Mouse (Mus musculus) liver, postnatal 0 days (tissue): Measurements from ENCODE around the gene Adcy9. TPM values are rescaled to one million over a fixed set of nuclear protein-coding genes. Genes with fewer than 3 reads are reported as not detected.

Source experiments
- ATAC-seq: fragments of 200-750 bp; cut with Nextera tagmentation; 2 replicates; pipeline ENCODE4 v1.8.0; 2017; ENCODE audit warnings: mild to moderate bottlenecking, moderate library complexity
- DNase-seq: peaks from one replicate; pipeline ENCODE4 v3.0.0-alpha.2; 2016
- H3K27ac ChIP-seq: fragments of 300-500 bp; sonication (generic); 2 replicates; pipeline ENCODE4 v1.5.1; 2014; ENCODE audit warnings: antibody characterized with exemption, moderate library complexity, mild to moderate bottlenecking, low read depth
- H3K27me3 ChIP-seq: fragments of 300-500 bp; sonication (generic); 2 replicates; pipeline ENCODE4 v1.6.1; 2014; ENCODE audit warnings: low read length, control low read depth, mixed read lengths; ENCODE audit not compliant: insufficient read depth
- H3K36me3 ChIP-seq: fragments of 300-500 bp; sonication (generic); replicated peaks from 2 replicates; pipeline ENCODE4 v1.6.1; 2014; ENCODE audit warnings: mild to moderate bottlenecking, control low read depth, low read length, moderate library complexity, mixed read lengths; ENCODE audit not compliant: insufficient read depth
- H3K4me1 ChIP-seq: fragments of 300-500 bp; sonication (generic); 2 replicates; pipeline ENCODE4 v1.6.1; 2014; ENCODE audit warnings: antibody characterized with exemption, mild to moderate bottlenecking, control low read depth; ENCODE audit not compliant: insufficient read depth
- H3K4me2 ChIP-seq: fragments of 300-500 bp; sonication (generic); 2 replicates; pipeline ENCODE4 v1.6.1; 2014; ENCODE audit warnings: low read depth, mild to moderate bottlenecking, low read length, moderate library complexity, mixed read lengths
- H3K4me3 ChIP-seq: fragments of 300-500 bp; sonication (generic); 2 replicates; pipeline ENCODE4 v1.5.1; 2014; ENCODE audit warnings: low read depth, low read length
- H3K9ac ChIP-seq: fragments of 300-500 bp; sonication (generic); replicated peaks from 2 replicates; pipeline ENCODE4 v1.6.1; 2014; ENCODE audit warnings: mild to moderate bottlenecking, moderate library complexity
- H3K9me3 ChIP-seq: fragments of 300-500 bp; sonication (generic); 2 replicates; pipeline ENCODE4 v1.6.1; 2016; ENCODE audit warnings: mild to moderate bottlenecking, control low read depth, low read length, mixed read lengths
- CTCF ChIP-seq: sonication (generic); IDR thresholded peaks from 2 replicates; pipeline ENCODE4 v1.5.1; 2016; ENCODE audit warnings: antibody characterized with exemption, low read depth
- EP300 ChIP-seq: IDR thresholded peaks from 2 replicates; pipeline ENCODE4 v1.6.1; 2016; ENCODE audit warnings: antibody characterized with exemption, low read depth, mild to moderate bottlenecking
- WGBS: fragments of 180-500 bp; shearing (Covaris S2); extraction: QIAGEN DNeasy Blood & Tissue Kit; methylation state at CpG from one replicate; pipeline ENCODE4 v1.1.7; 2014; ENCODE audit not compliant: insufficient replicate concordance; 5-methylcytosine and 5-hydroxymethylcytosine counted together
- polyA plus RNA-seq: library from polyadenylated mRNA; unstranded; fragments of >200 nt; fragmentation: Nextera tagmentation; extraction: Ambion mirVana; gene quantifications from 2 replicates; pipeline ENCODE4 v1.2.1, GENCODE M21; 2015

Adcy9 gene
- polyA plus RNA-seq, 1 experiment from 2014 or later, result 0.80 TPM

- no peaks in the 10 kb centered on the region for H3K9me3 ChIP-seq
- no peaks in the 10 kb centered on the region for H3K27me3 ChIP-seq
- no peak overlapping the region for H3K27ac ChIP-seq
- DNase-seq (no peak), ATAC-seq (no peak)
- no peaks in the 10 kb centered on the region for H3K36me3 ChIP-seq
- TF ChIP-seq CTCF (no peak), EP300 (no peak)
- 76% methylated on average over 7 of the region's 7 CpGs for WGBS
- no peak overlapping the region for H3K9ac ChIP-seq
- H3K4me2 ChIP-seq, result no peak overlapping the region
- H3K4me1 ChIP-seq, result no peaks in the 10 kb centered on the region
- H3K4me3 ChIP-seq, result no peak overlapping the region
Measured at GRCm38 (mm10) chr16:4454563-4454962, 34.3 kb upstream of the Adcy9 start.

GRCm38 (mm10) chr16:4449418-4449817 is 29.1 kb upstream of the Adcy9 start:
- H3K27me3 ChIP-seq, result no peaks in the 10 kb centered on the region
- WGBS, result 81% methylated on average over 6 of the region's 6 CpGs
- H3K9me3 ChIP-seq, result no peaks in the 10 kb centered on the region
- TF ChIP-seq CTCF (no peak), EP300 (no peak)
- H3K4me2 ChIP-seq, result no peak overlapping the region
- no peak overlapping the region for H3K4me3 ChIP-seq
- ATAC-seq, result no peak
- H3K9ac ChIP-seq, result no peak overlapping the region
- H3K27ac ChIP-seq, result no peak overlapping the region
- H3K36me3 ChIP-seq, result no peaks in the 10 kb centered on the region
- DNase-seq, result no peak
- no peaks in the 10 kb centered on the region for H3K4me1 ChIP-seq

- H3K4me3 ChIP-seq, result no peak overlapping the region
- ATAC-seq, result no peak
- H3K9ac ChIP-seq, result no peak overlapping the region
Measured at GRCm38 (mm10) chr16:4448235-4448634, 27.9 kb upstream of the Adcy9 start.

GRCm38 (mm10) chr16:4446395-4446794 is 26.1 kb upstream of the Adcy9 start:
- DNase-seq (no peak), ATAC-seq (no peak)
- Histone ChIP-seq H3K9me3 (no peaks in the 10 kb centered on the region), H3K36me3 (no peaks in the 10 kb centered on the region), H3K4me2 (no peak overlapping the region), H3K9ac (no peak overlapping the region), H3K27ac (no peak overlapping the region), H3K4me1 (no peaks in the 10 kb centered on the region), H3K4me3 (no peak overlapping the region), H3K27me3 (no peaks in the 10 kb centered on the region)
- 60% methylated on average over 4 of the region's 4 CpGs for WGBS
- TF ChIP-seq EP300 (no peak), CTCF (no peak)

More at GRCm38 (mm10) chr16:4448235-4448634, 27.9 kb upstream of the Adcy9 start:
- DNase-seq, result no peak
- Histone ChIP-seq H3K36me3 (no peaks in the 10 kb centered on the region), H3K9me3 (no peaks in the 10 kb centered on the region), H3K4me1 (no peaks in the 10 kb centered on the region), H3K27me3 (no peaks in the 10 kb centered on the region), H3K4me2 (no peak overlapping the region), H3K27ac (no peak overlapping the region)
- TF ChIP-seq CTCF (no peak), EP300 (no peak)
- WGBS, result 68% methylated on average over 9 of the region's 9 CpGs

- Histone ChIP-seq H3K9me3 (no peaks in the 10 kb centered on the region), H3K36me3 (no peaks in the 10 kb centered on the region), H3K27me3 (no peaks in the 10 kb centered on the region), H3K4me3 (no peak overlapping the region), H3K27ac (no peak overlapping the region), H3K4me1 (no peaks in the 10 kb centered on the region), H3K9ac (no peak overlapping the region), H3K4me2 (no peak overlapping the region)
- ATAC-seq (no peak), DNase-seq (no peak)
- WGBS, result 70% methylated on average over 1 of the region's 1 CpGs
- no peak for TF ChIP-seq CTCF
- no peak for TF ChIP-seq EP300
Measured at GRCm38 (mm10) chr16:4444378-4444777, 24.1 kb upstream of the Adcy9 start.

- H3K4me2 ChIP-seq, result no peak overlapping the region
- no peak for ATAC-seq
- 66% methylated on average over 10 of the region's 10 CpGs for WGBS
- H3K4me1 ChIP-seq, result no peaks in the 10 kb centered on the region
- H3K27ac ChIP-seq, result no peak overlapping the region
- H3K4me3 ChIP-seq, result no peak overlapping the region
- no peak for DNase-seq
- H3K27me3 ChIP-seq, result no peaks in the 10 kb centered on the region
- H3K9ac ChIP-seq, result no peak overlapping the region
- no peaks in the 10 kb centered on the region for H3K9me3 ChIP-seq
- no peaks in the 10 kb centered on the region for H3K36me3 ChIP-seq
- no peak for TF ChIP-seq EP300
- no peak for TF ChIP-seq CTCF
Measured at GRCm38 (mm10) chr16:4439302-4440066, 19.2 kb upstream of the Adcy9 start.
